Mouse (Mus musculus) layer of hippocampus, adult 11-12 months (tissue): Measurements from ENCODE around the gene Trp53.
"Not testable (repeated sequence)": the region's sequence is repeated elsewhere in the genome, so short reads cannot be mapped to it uniquely, and the experiment has no call there.

Experiments used
- DNase-seq: peaks from one replicate; pipeline ENCODE4 v3.0.0; 2022; ENCODE audit warnings: low spot score

The Trp53 gene

GRCm38 (mm10) chr11:69594853-69595252 lies 14.7 kb downstream of the Trp53 start:
- DNase-seq, result no peak

GRCm38 (mm10) chr11:69599436-69599835 lies 19.3 kb downstream of the Trp53 start:
- DNase-seq, result no peak

GRCm38 (mm10) chr11:69600098-69600497 lies 19.9 kb downstream of the Trp53 start:
- DNase-seq, result peak; percentile 75

GRCm38 (mm10) chr11:69601768-69602167 lies 21.6 kb downstream of the Trp53 start:
- no peak for DNase-seq

- DNase-seq, result no peak
Observed at GRCm38 (mm10) chr11:69603516-69603915, 23.4 kb downstream of the Trp53 start.

GRCm38 (mm10) chr11:69604347-69604746 lies 24.2 kb downstream of the Trp53 start:
- no peak for DNase-seq

- DNase-seq, result no peak
Observed at GRCm38 (mm10) chr11:69604795-69605664, 24.9 kb downstream of the Trp53 start.

GRCm38 (mm10) chr11:69605726-69606490 lies 25.7 kb downstream of the Trp53 start, which contains the start of gene Atp1b2:
Atp1b2 (minus strand) TSS chr11:69605942.
- peak; percentile 77 for DNase-seq

GRCm38 (mm10) chr11:69606491-69606795 lies 26.3 kb downstream of the Trp53 start:
- DNase-seq, result no peak

- no peak for DNase-seq
Observed at GRCm38 (mm10) chr11:69606832-69607231, 26.7 kb downstream of the Trp53 start.

- DNase-seq, result no peak
Observed at GRCm38 (mm10) chr11:69608525-69608924, 28.4 kb downstream of the Trp53 start.

- DNase-seq, result no peak
Observed at GRCm38 (mm10) chr11:69609416-69609815, 29.3 kb downstream of the Trp53 start.

GRCm38 (mm10) chr11:69610899-69611298 lies 30.7 kb downstream of the Trp53 start:
- no peak for DNase-seq

- peak; percentile 89 for DNase-seq
Observed at GRCm38 (mm10) chr11:69613553-69614256, 33.5 kb downstream of the Trp53 start.

- DNase-seq, result not testable (repeated sequence)
Observed at GRCm38 (mm10) chr11:69614257-69614588, 34.1 kb downstream of the Trp53 start.

- DNase-seq, result no peak
Observed at GRCm38 (mm10) chr11:69616781-69617180, 36.6 kb downstream of the Trp53 start.

- no peak for DNase-seq
Observed at GRCm38 (mm10) chr11:69617805-69618204, 37.6 kb downstream of the Trp53 start, which contains the start of gene Shbg. Shbg (minus strand) TSS chr11:69617905.

- no peak for DNase-seq
Observed at GRCm38 (mm10) chr11:69620394-69621081, 40.4 kb downstream of the Trp53 start.

- DNase-seq, result peak; percentile 55
Observed at GRCm38 (mm10) chr11:69621571-69622268, 41.6 kb downstream of the Trp53 start, which contains the start of gene Sat2. Sat2 (plus strand) TSS chr11:69622024.

GRCm38 (mm10) chr11:69622406-69622805 lies 42.2 kb downstream of the Trp53 start:
- DNase-seq, result no peak

GRCm38 (mm10) chr11:69623006-69623405 lies 42.8 kb downstream of the Trp53 start:
- DNase-seq, result no peak
